Mouse (Mus musculus) cortical plate, adult 2 months (tissue): ENCODE data around the gene Umodl1.

Experiments
- CTCF ChIP-seq: fragments of 200-500 bp; IDR thresholded peaks from 2 replicates; pipeline ENCODE4 v1.5.1; 2011; ENCODE audit warnings: mild to moderate bottlenecking, control low read depth, low read length; ENCODE audit not compliant: insufficient read depth; ENCODE audit errors: extremely low read depth
- POLR2A ChIP-seq: fragments of 200-500 bp; IDR thresholded peaks from 2 replicates; pipeline ENCODE4 v1.6.1; 2011; ENCODE audit warnings: mild to moderate bottlenecking, low read length, control low read depth; ENCODE audit not compliant: insufficient read depth; ENCODE audit errors: extremely low read depth

DNA sequence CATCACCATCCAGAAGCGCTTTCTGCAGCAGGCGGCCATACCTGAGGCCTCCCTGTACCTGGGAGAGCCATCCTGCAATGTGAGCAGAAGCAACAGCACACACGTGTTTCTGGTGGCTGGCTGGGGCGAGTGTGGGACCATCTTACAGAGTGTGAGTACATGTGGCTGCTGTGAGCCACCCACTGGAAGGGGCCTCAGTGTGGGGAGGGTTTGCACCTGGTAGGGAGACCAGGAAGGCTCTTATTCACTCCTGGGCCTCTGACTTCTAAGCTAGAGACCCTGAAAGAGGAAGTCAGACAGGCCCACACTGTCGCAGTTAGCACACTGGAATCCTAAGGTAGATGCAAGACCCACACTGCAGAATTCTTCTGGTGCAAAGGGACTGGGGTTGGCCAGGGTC is 41.9 kb downstream of the Umodl1 start:
- no peak for TF ChIP-seq CTCF
- no peak for TF ChIP-seq POLR2A
